Mouse (Mus musculus) embryonic fibroblast, embryonic 13.5 days (primary cell): ENCODE results near the gene Wls.

Source experiments
- CTCF ChIP-seq: IDR thresholded peaks from 2 replicates; pipeline ENCODE4 v1.5.1; 2011; ENCODE audit warnings: mild to moderate bottlenecking, control low read depth, low read length, moderate library complexity, borderline replicate concordance; ENCODE audit not compliant: insufficient read depth
- POLR2A ChIP-seq: IDR thresholded peaks from 2 replicates; pipeline ENCODE4 v1.6.1; 2011; ENCODE audit warnings: low read depth, mild to moderate bottlenecking, control low read depth, low read length, moderate library complexity

- TF ChIP-seq CTCF (no peak), POLR2A (peak; percentile 36; the same call in 1 of the 2 replicates)
These were observed 1.4 kb downstream of the Wls start for GRCm38 (mm10) chr3:159840817-159841390.
